Mouse (Mus musculus): Measurements from ENCODE around the gene Ankrd24.
"Not testable (repeated sequence)": the region's sequence is repeated elsewhere in the genome, so short reads cannot be mapped to it uniquely, and the experiment has no call there.

Gene Ankrd24

GRCm38 (mm10) chr10:81605666-81605973 lies 22.7 kb upstream of the Ankrd24 start:
- DNase-seq (ENCODE audit: low spot score in 2 of 2) = no peak

- DNase-seq (ENCODE audit: low spot score in 2 of 2) = peak; percentile 73 to 78
Observed at GRCm38 (mm10) chr10:81605974-81606751, 22.2 kb upstream of the Ankrd24 start, which contains the start of gene BC025920. Gene BC025920 (plus strand): TSS chr10:81606270.

GRCm38 (mm10) chr10:81608308-81608707 lies 20.0 kb upstream of the Ankrd24 start:
- no peak for DNase-seq (ENCODE audit: low spot score in 2 of 2)

GRCm38 (mm10) chr10:81612779-81613178 lies 15.6 kb upstream of the Ankrd24 start:
- DNase-seq (ENCODE audit: low spot score in 2 of 2) = no peak

GRCm38 (mm10) chr10:81615486-81615885 lies 12.9 kb upstream of the Ankrd24 start:
- no peak for DNase-seq (ENCODE audit: low spot score in 2 of 2)

- no peak for DNase-seq (ENCODE audit: low spot score in 2 of 2)
Observed at GRCm38 (mm10) chr10:81619976-81620375, 8.4 kb upstream of the Ankrd24 start.

- DNase-seq (ENCODE audit: low spot score in 2 of 2) = no peak
Observed at GRCm38 (mm10) chr10:81620786-81621185, 7.6 kb upstream of the Ankrd24 start.

- no peak for DNase-seq (ENCODE audit: low spot score in 2 of 2)
Observed at GRCm38 (mm10) chr10:81623441-81623840, 4.9 kb upstream of the Ankrd24 start.

GRCm38 (mm10) chr10:81626101-81626993 lies 2.0 kb upstream of the Ankrd24 start:
- no peak for DNase-seq (ENCODE audit: low spot score in 2 of 2)

- peak; percentile 93 to 94 for DNase-seq (ENCODE audit: low spot score in 2 of 2)
Observed at GRCm38 (mm10) chr10:81626994-81627835, 1.1 kb upstream of the Ankrd24 start, which contains the start of gene Sirt6. Gene Sirt6 (minus strand): TSS chr10:81627797.

- DNase-seq (ENCODE audit: low spot score in 2 of 2) = no peak
Observed at GRCm38 (mm10) chr10:81627836-81628220, 512 bp upstream of the Ankrd24 start.

- peak; percentile 89 to 91 for DNase-seq (ENCODE audit: low spot score in 2 of 2)
Observed at GRCm38 (mm10) chr10:81633253-81634099, 5.1 kb downstream of the Ankrd24 start.

GRCm38 (mm10) chr10:81636338-81636737 lies 8.0 kb downstream of the Ankrd24 start:
- DNase-seq (ENCODE audit: low spot score in 2 of 2) = no peak

- no peak for DNase-seq (ENCODE audit: low spot score in 2 of 2)
Observed at GRCm38 (mm10) chr10:81638101-81638500, 9.8 kb downstream of the Ankrd24 start.

- not testable (repeated sequence) for DNase-seq (ENCODE audit: low spot score in 2 of 2)
Observed at GRCm38 (mm10) chr10:81640825-81641224, 12.5 kb downstream of the Ankrd24 start.

- DNase-seq (ENCODE audit: low spot score in 2 of 2) = no peak
Observed at GRCm38 (mm10) chr10:81641566-81641965, 13.2 kb downstream of the Ankrd24 start.

GRCm38 (mm10) chr10:81641978-81642647 lies 13.8 kb downstream of the Ankrd24 start:
- no peak for DNase-seq (ENCODE audit: low spot score in 2 of 2)

GRCm38 (mm10) chr10:81642648-81643448 lies 14.5 kb downstream of the Ankrd24 start:
- peak in 1 of 2 experiments; percentile 2 for DNase-seq (ENCODE audit: low spot score in 2 of 2)

GRCm38 (mm10) chr10:81643449-81644055 lies 15.2 kb downstream of the Ankrd24 start:
- peak; percentile 94 to 97 for DNase-seq (ENCODE audit: low spot score in 2 of 2)
